Mouse (Mus musculus) midbrain, embryonic 15.5 days (tissue): ENCODE measurements around the gene Psmb2. TPM values are rescaled to one million over a fixed set of nuclear protein-coding genes. Genes with fewer than 3 reads are reported as not detected.

Source experiments
- ATAC-seq: fragments of 200-750 bp; cut with Nextera tagmentation; replicated peaks from 2 replicates; pipeline ENCODE4 v1.8.0; 2017; ENCODE audit warnings: moderate TSS enrichment
- H3K27ac ChIP-seq: fragments of 300-500 bp; sonication (generic); 2 replicates; pipeline ENCODE4 v1.5.1; 2015; ENCODE audit warnings: mild to moderate bottlenecking, inconsistent platforms
- H3K27me3 ChIP-seq: fragments of 300-500 bp; sonication (generic); replicated peaks from 2 replicates; pipeline ENCODE4 v1.6.1; 2015; ENCODE audit warnings: inconsistent platforms
- H3K36me3 ChIP-seq: fragments of 300-500 bp; sonication (generic); replicated peaks from 2 replicates; pipeline ENCODE4 v1.6.1; 2015; ENCODE audit warnings: inconsistent platforms
- H3K4me1 ChIP-seq: fragments of 300-500 bp; sonication (generic); 2 replicates; pipeline ENCODE4 v1.6.1; 2015; ENCODE audit warnings: inconsistent platforms
- H3K4me2 ChIP-seq: fragments of 300-500 bp; sonication (generic); 2 replicates; pipeline ENCODE4 v1.6.1; 2015; ENCODE audit warnings: inconsistent platforms, mild to moderate bottlenecking, moderate library complexity
- H3K4me3 ChIP-seq: fragments of 300-500 bp; sonication (generic); 2 replicates; pipeline ENCODE4 v1.5.1; 2015; ENCODE audit warnings: mild to moderate bottlenecking, inconsistent platforms
- H3K9ac ChIP-seq: fragments of 300-500 bp; sonication (generic); 2 replicates; pipeline ENCODE4 v1.6.1; 2015; ENCODE audit warnings: mild to moderate bottlenecking, inconsistent platforms
- H3K9me3 ChIP-seq: fragments of 300-500 bp; sonication (generic); 2 replicates; pipeline ENCODE4 v1.6.1; 2016; ENCODE audit warnings: inconsistent platforms
- WGBS: fragments of 180-500 bp; shearing (Covaris S2); methylation state at CpG from one replicate; pipeline ENCODE4 v1.1.7; 2015; ENCODE audit warnings: mixed read lengths; 5-methylcytosine and 5-hydroxymethylcytosine counted together
- polyA plus RNA-seq: library from polyadenylated mRNA; unstranded; fragments of >200 nt; fragmentation: Nextera tagmentation; extraction: Ambion mirVana; gene quantifications from 2 replicates; pipeline ENCODE4 v1.2.1, GENCODE M21; 2015

The Psmb2 gene
- polyA plus RNA-seq: 383 and 406 TPM in 2 replicates

DNA sequence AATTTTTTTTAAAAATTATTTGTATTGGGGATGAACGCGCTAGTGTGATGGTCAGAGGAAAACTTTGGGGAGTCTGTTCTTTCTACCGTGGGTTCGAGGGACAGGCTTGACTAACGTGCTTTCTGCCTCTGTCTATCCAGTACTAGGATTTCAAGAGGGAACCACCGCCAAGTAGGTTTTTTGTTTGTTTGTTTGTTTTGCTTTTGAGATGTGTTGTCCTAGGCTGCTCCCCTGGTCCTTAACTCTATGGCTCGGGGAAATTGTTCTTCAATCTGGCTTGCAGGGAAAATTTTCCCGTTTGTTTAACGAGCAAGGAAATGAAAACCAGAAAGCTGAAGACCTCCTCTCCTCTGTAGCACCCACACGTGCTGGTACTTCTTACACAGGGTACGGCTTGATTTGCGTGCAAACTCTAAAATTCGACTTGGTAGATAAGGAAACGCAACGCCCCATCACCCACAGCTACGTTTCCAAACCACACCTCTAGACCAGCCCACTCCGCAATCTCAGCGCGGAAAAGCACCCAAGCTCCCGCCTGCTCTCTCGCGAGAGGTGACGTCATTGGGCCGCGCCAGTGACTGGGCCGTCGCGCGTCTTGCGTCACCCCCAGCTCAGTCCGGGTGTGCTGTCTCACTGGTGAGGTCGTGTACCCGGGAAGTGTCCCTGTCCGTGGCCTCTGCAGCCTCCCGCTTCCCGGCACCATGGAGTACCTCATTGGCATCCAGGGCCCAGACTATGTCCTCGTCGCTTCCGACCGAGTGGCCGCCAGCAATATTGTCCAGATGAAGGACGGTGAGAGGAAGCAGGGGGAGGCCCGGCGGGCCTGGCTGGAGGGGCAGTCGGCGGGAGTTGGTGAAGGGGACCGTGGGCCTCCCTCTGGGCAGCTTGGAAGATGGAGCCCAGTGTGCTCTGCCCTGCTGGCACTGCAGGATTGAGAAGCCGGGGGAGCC is at the start of gene Psmb2:
Psmb2 (plus strand) TSS at position 577 of the 950 bp plus-strand sequence.
- Histone ChIP-seq H3K9ac (peak within 1 kb of the TSS; percentile 77), H3K27me3 (no peaks in the 10 kb centered on the region), H3K9me3 (no peaks in the 10 kb centered on the region), H3K27ac (peak within 1 kb of the TSS; percentile 87), H3K36me3 (no peaks in the 10 kb centered on the region), H3K4me1 (peaks cover 21% of the 10 kb centered on the region), H3K4me3 (peak within 1 kb of the TSS; percentile 60), H3K4me2 (peak within 1 kb of the TSS; percentile 67)
- ATAC-seq: peak; percentile 99
- 4% methylated on average over 48 of the region's 48 CpGs for WGBS

DNA sequence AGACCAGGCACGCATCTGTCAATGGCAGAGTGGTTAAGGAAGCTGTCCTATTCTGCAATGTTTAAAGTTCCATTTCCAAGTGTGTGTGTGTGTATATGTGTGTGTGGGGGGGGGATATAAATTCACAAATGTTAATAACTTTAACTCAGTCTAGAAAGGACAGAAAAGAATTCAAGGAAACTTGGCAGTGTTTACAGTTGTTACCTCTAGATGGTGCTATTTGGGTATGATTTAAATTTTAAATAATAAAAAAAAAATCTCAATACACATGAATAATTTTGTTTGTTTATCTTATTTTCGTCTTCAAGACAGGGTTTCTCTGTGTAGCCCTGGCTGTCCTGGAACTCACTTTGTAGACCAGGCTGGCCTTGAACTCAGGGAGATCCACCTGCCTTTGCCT is 45.5 kb upstream of the Psmb2 start:
- Histone ChIP-seq H3K36me3 (no peaks in the 10 kb centered on the region), H3K27ac (no peak overlapping the region), H3K27me3 (peaks cover 19% of the 10 kb centered on the region), H3K4me3 (no peak overlapping the region), H3K9me3 (no peaks in the 10 kb centered on the region), H3K4me2 (no peak overlapping the region), H3K4me1 (peaks cover 20% of the 10 kb centered on the region), H3K9ac (no peak overlapping the region)
- no peak for ATAC-seq
- WGBS: 49% methylated on average over 2 of the region's 2 CpGs

DNA sequence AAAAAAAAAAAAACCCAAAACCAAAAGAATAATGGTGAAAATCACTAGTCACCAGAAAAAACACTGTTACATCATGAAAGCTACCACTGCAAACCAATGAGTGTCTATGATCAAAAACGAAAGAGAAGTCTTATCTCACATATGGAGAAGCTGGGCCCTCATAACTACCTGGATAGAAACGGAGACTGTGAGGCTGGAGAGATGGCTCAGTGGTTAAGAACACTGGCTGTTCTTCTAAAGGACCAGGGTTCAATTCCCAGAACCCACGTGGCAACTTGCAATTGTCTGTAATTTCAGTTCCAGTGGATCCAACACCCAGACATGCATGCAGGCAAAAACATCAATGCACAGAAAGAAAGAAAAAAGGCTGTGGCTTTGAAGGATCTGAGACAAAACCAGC is 44.8 kb upstream of the Psmb2 start:
- 67% methylated on average over 3 of the region's 3 CpGs for WGBS
- ATAC-seq: no peak

DNA sequence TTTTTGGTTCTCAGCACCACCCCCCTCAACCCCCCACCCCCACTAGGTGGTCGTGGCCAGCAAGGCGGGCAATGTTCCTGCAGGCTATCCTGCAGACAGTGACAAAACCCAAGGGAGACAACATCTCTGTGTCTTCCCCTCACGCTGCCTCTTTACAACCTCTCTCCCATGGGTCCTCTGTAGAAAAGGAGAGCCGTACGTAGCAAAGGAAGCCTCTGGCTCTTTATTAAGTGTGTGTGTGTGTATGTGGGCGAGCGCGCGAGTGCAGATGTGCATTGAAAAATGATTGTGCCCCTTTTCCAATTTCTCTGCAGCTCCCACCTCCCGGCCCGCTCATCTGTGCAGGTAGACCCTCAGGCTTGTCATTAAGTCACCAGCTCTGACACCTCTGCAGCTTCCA is 41.1 kb upstream of the Psmb2 start:
- no peak overlapping the region for H3K4me3 ChIP-seq

More for the DNA sequence above, 44.8 kb upstream of the Psmb2 start:
- Histone ChIP-seq H3K9me3 (no peaks in the 10 kb centered on the region), H3K4me3 (no peak overlapping the region), H3K4me2 (no peak overlapping the region), H3K27me3 (peaks cover 22% of the 10 kb centered on the region), H3K36me3 (no peaks in the 10 kb centered on the region), H3K9ac (no peak overlapping the region), H3K4me1 (peaks cover 12% of the 10 kb centered on the region), H3K27ac (no peak overlapping the region)

GRCm38 (mm10) chr4:126637446-126637845 is 40.0 kb upstream of the Psmb2 start:
- H3K27ac ChIP-seq: no peak overlapping the region
- ATAC-seq: no peak
- no peaks in the 10 kb centered on the region for H3K9me3 ChIP-seq
- H3K4me2 ChIP-seq: no peak overlapping the region
- WGBS: 81% methylated on average over 4 of the region's 4 CpGs
- no peak overlapping the region for H3K9ac ChIP-seq
- peaks cover 11% of the 10 kb centered on the region; the same call in 1 of the 2 replicates for H3K4me1 ChIP-seq
- H3K4me3 ChIP-seq: no peak overlapping the region
- no peaks in the 10 kb centered on the region for H3K36me3 ChIP-seq
- H3K27me3 ChIP-seq: peaks cover 18% of the 10 kb centered on the region

More for the DNA sequence above, 41.1 kb upstream of the Psmb2 start:
- no peak for ATAC-seq
- Histone ChIP-seq H3K4me2 (peak overlapping the region; percentile 39), H3K27ac (peak overlapping the region; percentile 13; the same call in 1 of the 2 replicates), H3K9me3 (no peaks in the 10 kb centered on the region), H3K27me3 (peaks cover 15% of the 10 kb centered on the region), H3K36me3 (no peaks in the 10 kb centered on the region), H3K4me1 (peaks cover 11% of the 10 kb centered on the region; the same call in 1 of the 2 replicates), H3K9ac (no peak overlapping the region)
- WGBS: 27% methylated on average over 11 of the region's 11 CpGs

DNA sequence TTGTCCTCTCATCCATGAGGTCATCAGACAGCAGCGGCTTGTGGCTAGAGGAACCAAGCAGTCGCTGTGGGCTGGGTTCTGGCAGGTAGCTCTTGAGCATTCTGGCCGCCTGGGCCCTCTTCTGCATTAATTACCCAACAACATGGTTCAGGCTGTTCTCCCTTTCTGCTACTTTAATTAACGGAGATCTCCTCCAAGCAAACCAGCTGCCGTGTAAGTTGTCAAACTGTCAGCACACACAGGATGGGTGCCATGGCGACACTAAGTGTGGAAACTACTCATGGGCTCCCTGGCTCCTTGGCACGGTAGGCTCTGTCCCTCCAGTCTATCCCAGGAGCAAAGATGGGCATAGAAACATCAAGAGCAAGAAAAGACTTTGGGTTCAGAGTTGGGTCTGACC is 38.1 kb upstream of the Psmb2 start:
- H3K27me3 ChIP-seq: peaks cover 16% of the 10 kb centered on the region
- peaks cover 11% of the 10 kb centered on the region; the same call in 1 of the 2 replicates for H3K4me1 ChIP-seq
- no peak for ATAC-seq
- H3K27ac ChIP-seq: no peak overlapping the region
- H3K9me3 ChIP-seq: no peaks in the 10 kb centered on the region
- WGBS: 45% methylated on average over 7 of the region's 7 CpGs
- no peak overlapping the region for H3K4me3 ChIP-seq
- H3K4me2 ChIP-seq: no peak overlapping the region
- no peaks in the 10 kb centered on the region for H3K36me3 ChIP-seq
- H3K9ac ChIP-seq: no peak overlapping the region

DNA sequence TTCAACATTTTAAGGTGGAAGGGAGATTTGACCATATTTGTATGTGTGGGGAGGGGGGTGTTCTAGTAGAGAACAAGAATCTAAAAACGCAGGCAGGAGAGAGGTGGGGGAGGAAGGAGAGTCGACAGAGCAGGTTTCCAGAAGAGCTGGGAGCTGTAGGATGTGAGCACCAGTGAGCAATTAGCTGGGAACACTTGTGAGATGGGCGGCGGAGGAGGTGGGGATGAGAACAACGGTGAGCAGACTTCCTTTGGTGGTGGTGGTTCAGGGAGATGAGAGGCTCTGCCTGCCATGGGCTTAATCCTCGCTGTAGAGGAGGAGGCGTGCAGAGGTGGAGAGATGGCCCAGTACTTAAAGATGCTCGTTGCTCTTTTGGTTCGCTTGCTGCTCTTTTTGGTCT is 35.5 kb upstream of the Psmb2 start:
- Histone ChIP-seq H3K36me3 (no peaks in the 10 kb centered on the region), H3K4me3 (no peak overlapping the region), H3K27ac (no peak overlapping the region), H3K4me2 (no peak overlapping the region), H3K9me3 (no peaks in the 10 kb centered on the region), H3K27me3 (peaks cover 9% of the 10 kb centered on the region), H3K4me1 (no peaks in the 10 kb centered on the region; the same call in 1 of the 2 replicates), H3K9ac (no peak overlapping the region)
- WGBS: 38% methylated on average over 9 of the region's 9 CpGs
- no peak for ATAC-seq

DNA sequence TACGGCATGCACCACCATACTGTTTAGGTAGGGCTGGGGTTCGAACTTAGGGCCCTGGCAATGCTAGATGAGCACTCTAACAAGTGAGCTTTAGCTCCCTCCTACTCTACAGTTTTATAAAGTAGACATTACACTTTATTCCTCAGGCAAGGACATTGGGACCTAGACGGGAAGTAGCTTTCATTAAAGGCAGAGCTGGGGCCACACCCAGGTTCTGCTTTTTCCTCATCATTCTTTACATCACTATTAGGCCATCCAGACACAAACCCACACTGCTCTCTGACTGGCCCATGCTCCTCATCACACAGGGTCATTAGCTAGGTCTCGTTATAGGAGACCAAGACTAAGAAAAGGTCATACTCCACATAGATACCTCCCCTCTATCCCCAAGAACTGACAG is 33.6 kb upstream of the Psmb2 start:
- peaks cover 8% of the 10 kb centered on the region for H3K4me1 ChIP-seq
- H3K36me3 ChIP-seq: no peaks in the 10 kb centered on the region
- H3K27ac ChIP-seq: no peak overlapping the region
- no peak overlapping the region for H3K4me2 ChIP-seq
- ATAC-seq: no peak
- peaks cover 3% of the 10 kb centered on the region for H3K27me3 ChIP-seq
- WGBS: 82% methylated on average over 4 of the region's 4 CpGs
- H3K9ac ChIP-seq: no peak overlapping the region
- no peak overlapping the region for H3K4me3 ChIP-seq
- no peaks in the 10 kb centered on the region for H3K9me3 ChIP-seq

DNA sequence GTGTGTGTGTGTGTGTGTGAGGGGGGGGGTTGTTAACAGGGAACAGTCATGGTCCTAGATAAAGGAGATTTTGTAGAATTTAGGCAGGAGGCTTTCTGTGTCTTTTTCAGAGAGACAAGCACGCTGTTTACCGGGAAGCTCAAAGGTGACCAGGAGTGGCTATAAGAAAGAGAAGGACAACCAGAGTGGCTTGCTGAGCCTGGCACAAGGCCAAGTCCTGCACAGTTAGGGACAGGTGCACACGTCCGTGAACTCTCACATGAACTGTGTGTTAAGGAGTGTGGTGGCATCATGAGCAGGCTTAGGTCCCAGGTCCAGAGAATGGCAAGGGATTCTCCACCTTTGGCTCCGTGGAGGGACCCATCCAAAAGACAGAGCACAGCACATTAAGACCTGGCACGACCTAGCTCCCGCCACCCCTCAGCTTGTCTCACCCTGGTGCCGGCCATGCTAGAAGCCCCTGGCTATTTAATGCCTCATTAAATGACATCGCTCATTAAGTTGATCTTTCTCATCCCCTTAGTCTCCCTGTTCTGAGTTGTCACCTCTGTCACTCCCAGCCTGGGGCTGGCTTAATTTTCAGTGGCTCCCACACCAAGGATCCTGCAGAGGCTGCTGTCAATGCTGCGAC is 33.0 kb upstream of the Psmb2 start:
- Histone ChIP-seq H3K36me3 (no peaks in the 10 kb centered on the region), H3K4me3 (no peak overlapping the region), H3K4me1 (peaks cover 9% of the 10 kb centered on the region), H3K9me3 (no peaks in the 10 kb centered on the region), H3K27me3 (peaks cover 3% of the 10 kb centered on the region), H3K4me2 (no peak overlapping the region), H3K9ac (no peak overlapping the region), H3K27ac (no peak overlapping the region)
- 69% methylated on average over 10 of the region's 10 CpGs for WGBS
- no peak for ATAC-seq

DNA sequence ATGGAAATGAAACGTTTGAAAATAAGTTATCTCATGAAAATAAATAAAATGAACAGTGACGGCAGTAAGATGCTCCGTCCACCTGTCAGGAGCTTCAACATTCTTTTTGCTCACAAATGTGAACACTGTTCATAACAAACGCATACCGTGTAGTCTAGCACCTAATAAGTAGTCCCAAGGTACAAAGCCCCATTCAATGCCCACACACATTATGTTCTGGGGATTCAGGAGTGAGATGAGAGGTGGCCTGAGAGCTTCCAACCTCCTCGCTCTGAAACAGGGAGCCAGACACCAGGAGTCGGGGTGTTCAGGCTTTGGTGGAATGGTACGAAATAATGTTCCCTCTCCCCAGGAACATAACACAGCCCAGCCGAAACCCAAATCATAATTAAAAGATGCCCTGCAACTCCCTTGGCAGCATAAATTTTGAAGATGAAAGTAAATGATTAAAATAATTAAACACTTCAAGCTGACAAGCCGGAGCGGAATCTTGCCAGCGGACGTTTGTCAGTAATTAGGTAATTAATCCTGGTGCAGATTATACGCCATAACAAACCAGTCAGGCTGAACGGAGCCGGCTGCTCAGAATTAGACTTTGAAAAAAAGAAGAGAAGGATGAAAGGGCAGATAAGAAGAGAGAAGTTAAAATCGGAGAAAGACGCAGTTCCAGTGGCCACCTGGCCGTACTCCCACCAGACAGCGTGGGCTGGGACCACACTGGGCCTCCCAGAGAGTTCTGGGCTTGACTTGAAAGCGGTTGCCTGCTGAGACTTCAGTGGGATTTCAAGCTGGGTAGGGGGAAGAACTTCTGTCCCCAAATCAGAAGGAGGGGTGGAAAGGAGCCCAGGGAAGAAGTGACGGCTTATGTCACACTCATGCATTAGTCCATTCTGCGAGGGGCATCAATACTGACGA is 29.2 kb upstream of the Psmb2 start:
- no peaks in the 10 kb centered on the region; the same call in none of the 2 replicates for H3K27me3 ChIP-seq
- peak; percentile 42; the same call in 1 of the 2 replicates for ATAC-seq
- H3K4me2 ChIP-seq: peak overlapping the region; percentile 20
- WGBS: 17% methylated on average over 24 of the region's 24 CpGs
- H3K9ac ChIP-seq: no peak overlapping the region
- H3K27ac ChIP-seq: peak overlapping the region; percentile 73
- H3K4me1 ChIP-seq: peaks cover 9% of the 10 kb centered on the region
- no peaks in the 10 kb centered on the region for H3K9me3 ChIP-seq
- no peak overlapping the region for H3K4me3 ChIP-seq
- no peaks in the 10 kb centered on the region for H3K36me3 ChIP-seq

DNA sequence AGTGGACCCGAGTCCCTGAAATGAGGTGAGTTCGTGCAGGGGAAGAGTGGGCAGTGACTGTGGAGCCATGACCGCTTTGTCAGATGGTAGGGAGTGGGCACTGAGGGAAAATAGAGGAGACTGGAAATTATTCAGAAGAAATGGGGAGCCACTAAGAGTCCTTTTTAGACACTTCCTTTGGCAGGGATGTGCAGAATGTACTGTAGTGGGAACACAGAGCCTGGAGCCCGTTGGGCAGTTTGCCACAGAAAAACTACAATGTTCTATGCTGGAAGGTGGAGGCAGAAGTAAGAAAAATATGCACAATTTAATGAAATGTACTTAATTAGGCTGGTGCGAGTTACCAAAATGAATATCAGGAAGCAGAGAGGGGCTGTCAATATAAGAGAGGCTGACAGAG is 24.3 kb upstream of the Psmb2 start:
- H3K9me3 ChIP-seq: no peaks in the 10 kb centered on the region
- H3K4me2 ChIP-seq: no peak overlapping the region
- H3K9ac ChIP-seq: no peak overlapping the region
- 82% methylated on average over 5 of the region's 5 CpGs for WGBS
- peaks cover 7% of the 10 kb centered on the region for H3K4me1 ChIP-seq
- no peak overlapping the region for H3K27ac ChIP-seq
- H3K27me3 ChIP-seq: no peaks in the 10 kb centered on the region; the same call in none of the 2 replicates
- no peak for ATAC-seq
- no peaks in the 10 kb centered on the region for H3K36me3 ChIP-seq
- H3K4me3 ChIP-seq: no peak overlapping the region
